Mouse (Mus musculus) urinary bladder, adult 2 months (tissue): ENCODE data around the gene Pyroxd2. TPM values are rescaled to one million over a fixed set of nuclear protein-coding genes. Genes with fewer than 3 reads are reported as not detected.
A peak's percentile ranks its signal among the peaks of the same experiment; 100 is the strongest.
"Not testable (repeated sequence)": the region's sequence is repeated elsewhere in the genome, so short reads cannot be mapped to it uniquely, and the experiment has no call there.

Experiments used
- DNase-seq: peaks from one replicate; pipeline ENCODE4 v3.0.0; 2022; ENCODE audit warnings: low spot score
- polyA plus RNA-seq: library from polyadenylated mRNA; depleted of rRNA; stranded (reverse); fragments of >200 nt; gene quantifications from 2 replicates; pipeline ENCODE4 v1.2.3, GENCODE M21; 2012; rRNA removed

The Pyroxd2 gene
- 7.2 and 9.0 TPM in 2 replicates for polyA plus RNA-seq

GRCm38 (mm10) chr19:42752363-42752931, at the start of gene Pyroxd2:
Gene Pyroxd2, minus strand, starts transcription at chr19:42752775.
- peak; percentile 53 for DNase-seq

GRCm38 (mm10) chr19:42797866-42798265, 45.3 kb upstream of the Pyroxd2 start:
- DNase-seq, result no peak

GRCm38 (mm10) chr19:42795801-42796200, 43.2 kb upstream of the Pyroxd2 start:
- DNase-seq, result no peak

GRCm38 (mm10) chr19:42794914-42795613, 42.5 kb upstream of the Pyroxd2 start:
- peak; percentile 75 for DNase-seq

- DNase-seq, result no peak
Measured at GRCm38 (mm10) chr19:42788311-42788710, 35.7 kb upstream of the Pyroxd2 start.

GRCm38 (mm10) chr19:42785562-42786220, 33.1 kb upstream of the Pyroxd2 start:
- no peak for DNase-seq

- no peak for DNase-seq
Measured at GRCm38 (mm10) chr19:42785129-42785528, 32.6 kb upstream of the Pyroxd2 start.

GRCm38 (mm10) chr19:42780156-42780538, 27.6 kb upstream of the Pyroxd2 start:
- DNase-seq, result not testable (repeated sequence)

- peak; percentile 83 for DNase-seq
Measured at GRCm38 (mm10) chr19:42779531-42780155, 27.1 kb upstream of the Pyroxd2 start, which contains the start of gene Hps1. Gene Hps1, minus strand, starts transcription at chr19:42779978.

GRCm38 (mm10) chr19:42777801-42778200, 25.2 kb upstream of the Pyroxd2 start:
- no peak for DNase-seq

GRCm38 (mm10) chr19:42776813-42777212, 24.2 kb upstream of the Pyroxd2 start:
- no peak for DNase-seq

GRCm38 (mm10) chr19:42770141-42770872, 17.7 kb upstream of the Pyroxd2 start:
- DNase-seq, result no peak

- DNase-seq, result no peak
Measured at GRCm38 (mm10) chr19:42769648-42770047, 17.1 kb upstream of the Pyroxd2 start.

- DNase-seq, result no peak
Measured at GRCm38 (mm10) chr19:42767361-42767760, 14.8 kb upstream of the Pyroxd2 start.

GRCm38 (mm10) chr19:42764398-42764797, 11.8 kb upstream of the Pyroxd2 start:
- DNase-seq, result no peak

- no peak for DNase-seq
Measured at GRCm38 (mm10) chr19:42756671-42757070, 4.1 kb upstream of the Pyroxd2 start.

- no peak for DNase-seq
Measured at GRCm38 (mm10) chr19:42755148-42755870, 2.7 kb upstream of the Pyroxd2 start.

GRCm38 (mm10) chr19:42753141-42753917, 754 bp upstream of the Pyroxd2 start:
- no peak for DNase-seq

- no peak for DNase-seq
Measured at GRCm38 (mm10) chr19:42750196-42750595, 2.4 kb downstream of the Pyroxd2 start.

- no peak for DNase-seq
Measured at GRCm38 (mm10) chr19:42746702-42747101, 5.9 kb downstream of the Pyroxd2 start.
